Mouse (Mus musculus): Measurements from ENCODE around the gene Mucl3. TPM values are rescaled to one million over a fixed set of nuclear protein-coding genes. Genes with fewer than 3 reads are reported as not detected.

The Mucl3 gene
- polyA plus RNA-seq (2014; fragmentation: Nextera tagmentation; extraction: Ambion mirVana): 0.09 TPM in 1 of 2 replicates, not detected in the other

DNA sequence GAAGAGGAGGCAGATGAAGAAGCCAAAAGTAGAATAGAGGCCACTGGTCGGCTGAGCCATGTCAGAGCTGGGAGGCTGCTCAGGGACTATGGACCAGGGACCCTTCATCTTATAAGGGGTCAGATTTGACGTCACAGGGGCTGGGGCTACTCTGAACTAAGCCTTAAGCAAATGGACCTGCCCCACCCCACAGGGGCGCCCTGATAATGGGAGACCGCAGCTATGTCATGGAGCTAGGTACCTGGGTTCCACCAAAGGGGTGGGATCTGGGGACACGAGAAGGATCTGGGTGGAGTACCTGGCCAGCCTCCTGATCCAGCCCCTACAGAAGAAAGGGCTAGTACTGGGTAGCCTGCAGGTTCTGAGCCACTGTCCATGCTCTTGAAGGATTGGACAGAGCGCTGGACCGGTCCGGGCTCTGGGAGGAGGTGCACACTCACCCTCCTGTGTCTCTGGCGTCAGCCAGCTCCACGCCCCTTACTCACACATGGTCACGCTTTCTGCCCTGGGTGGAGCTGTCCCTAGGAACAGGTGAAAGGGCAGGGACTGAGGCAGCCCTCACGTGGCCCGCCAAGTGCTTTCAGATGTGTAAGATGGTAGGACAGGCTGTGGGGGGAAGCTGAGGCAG is at the start of gene Mucl3:
Gene Mucl3 (minus strand): TSS at position 87 of the 628 bp plus-strand sequence.
- H3K27me3 ChIP-seq (ENCODE audit: control insufficient read depth, insufficient read depth, low read length): no peaks in the 10 kb centered on the region
- H3K36me3 ChIP-seq (replicated peaks; ENCODE audit: control insufficient read depth, insufficient read depth): no peaks in the 10 kb centered on the region
- no peak within 1 kb of the TSS for H3K4me2 ChIP-seq (replicated peaks)
- ATAC-seq (ENCODE audit: low FRiP score) (no peak), DNase-seq (ENCODE audit: low spot score) (no peak)
- no peak within 1 kb of the TSS for H3K9ac ChIP-seq
- H3K4me1 ChIP-seq (replicated peaks; ENCODE audit: control insufficient read depth, insufficient read depth, low read length): no peaks in the 10 kb centered on the region
- H3K9me3 ChIP-seq (ENCODE audit: control insufficient read depth, low read length): no peaks in the 10 kb centered on the region
- no peak within 1 kb of the TSS for H3K27ac ChIP-seq
- 78% methylated on average over 13 of the region's 13 CpGs for WGBS
- no peak within 1 kb of the TSS for H3K4me3 ChIP-seq (replicated peaks; ENCODE audit: low read length)

DNA sequence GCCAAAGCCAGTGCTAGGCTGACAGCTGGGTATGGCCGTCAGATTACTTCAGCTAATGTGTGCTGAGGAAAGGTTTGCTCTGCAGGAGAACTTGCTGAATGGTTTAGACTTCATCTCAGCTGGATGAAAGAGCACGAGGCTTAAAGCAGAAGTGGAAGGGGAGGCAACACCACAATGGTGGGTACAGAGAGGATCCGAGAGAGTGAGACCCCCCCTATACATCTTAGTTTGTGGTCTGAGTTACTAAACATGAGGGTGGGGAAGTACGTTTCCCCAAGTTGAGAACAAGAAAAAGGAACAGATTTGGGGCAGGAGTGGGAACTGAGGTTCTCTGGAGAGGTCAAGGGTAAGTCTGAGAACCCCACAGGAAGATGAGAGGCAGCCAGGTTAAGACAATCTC is 48.9 kb upstream of the Mucl3 start:
- Histone ChIP-seq H3K9ac (no peak overlapping the region), H3K4me3 (replicated peaks; ENCODE audit: low read length) (no peak overlapping the region), H3K27ac (no peak overlapping the region), H3K4me2 (replicated peaks) (no peak overlapping the region), H3K4me1 (replicated peaks; ENCODE audit: control insufficient read depth, insufficient read depth, low read length) (peaks cover 10% of the 10 kb centered on the region), H3K9me3 (ENCODE audit: control insufficient read depth, low read length) (no peaks in the 10 kb centered on the region), H3K36me3 (replicated peaks; ENCODE audit: control insufficient read depth, insufficient read depth) (peaks cover 70% of the 10 kb centered on the region), H3K27me3 (ENCODE audit: control insufficient read depth, insufficient read depth, low read length) (no peaks in the 10 kb centered on the region)
- DNase-seq (ENCODE audit: low spot score) (no peak), ATAC-seq (ENCODE audit: low FRiP score) (no peak)
- 83% methylated on average over 4 of the region's 4 CpGs for WGBS

DNA sequence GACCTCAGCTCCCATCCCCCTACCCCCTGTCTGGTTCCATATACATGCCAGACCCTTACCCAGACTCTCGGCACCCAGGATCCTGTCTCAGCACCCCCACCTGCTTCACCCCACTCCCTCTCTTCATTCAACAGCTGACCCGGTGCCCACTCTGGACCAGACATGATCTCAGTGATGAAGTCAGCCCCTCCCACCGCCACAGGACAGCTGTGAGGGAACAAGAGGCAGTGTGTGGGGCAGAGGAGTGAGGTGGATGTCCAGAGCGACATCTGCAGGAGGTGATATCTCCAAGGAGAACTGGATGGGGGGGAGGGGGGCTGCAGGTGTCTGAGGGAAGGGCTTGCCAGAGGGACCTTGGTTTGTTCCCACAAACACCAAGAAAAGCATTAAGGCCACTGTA is 48.3 kb upstream of the Mucl3 start:
- ATAC-seq (ENCODE audit: low FRiP score): no peak
- H3K4me1 ChIP-seq (replicated peaks; ENCODE audit: control insufficient read depth, insufficient read depth, low read length): peaks cover 4% of the 10 kb centered on the region
- peaks cover 76% of the 10 kb centered on the region for H3K36me3 ChIP-seq (replicated peaks; ENCODE audit: control insufficient read depth, insufficient read depth)
- no peak overlapping the region for H3K27ac ChIP-seq
- DNase-seq (ENCODE audit: low spot score): no peak
- no peaks in the 10 kb centered on the region for H3K27me3 ChIP-seq (ENCODE audit: control insufficient read depth, insufficient read depth, low read length)
- no peak overlapping the region for H3K4me3 ChIP-seq (replicated peaks; ENCODE audit: low read length)
- WGBS: 75% methylated on average over 4 of the region's 4 CpGs
- H3K4me2 ChIP-seq (replicated peaks): no peak overlapping the region
- H3K9ac ChIP-seq: no peak overlapping the region
- no peaks in the 10 kb centered on the region for H3K9me3 ChIP-seq (ENCODE audit: control insufficient read depth, low read length)

DNA sequence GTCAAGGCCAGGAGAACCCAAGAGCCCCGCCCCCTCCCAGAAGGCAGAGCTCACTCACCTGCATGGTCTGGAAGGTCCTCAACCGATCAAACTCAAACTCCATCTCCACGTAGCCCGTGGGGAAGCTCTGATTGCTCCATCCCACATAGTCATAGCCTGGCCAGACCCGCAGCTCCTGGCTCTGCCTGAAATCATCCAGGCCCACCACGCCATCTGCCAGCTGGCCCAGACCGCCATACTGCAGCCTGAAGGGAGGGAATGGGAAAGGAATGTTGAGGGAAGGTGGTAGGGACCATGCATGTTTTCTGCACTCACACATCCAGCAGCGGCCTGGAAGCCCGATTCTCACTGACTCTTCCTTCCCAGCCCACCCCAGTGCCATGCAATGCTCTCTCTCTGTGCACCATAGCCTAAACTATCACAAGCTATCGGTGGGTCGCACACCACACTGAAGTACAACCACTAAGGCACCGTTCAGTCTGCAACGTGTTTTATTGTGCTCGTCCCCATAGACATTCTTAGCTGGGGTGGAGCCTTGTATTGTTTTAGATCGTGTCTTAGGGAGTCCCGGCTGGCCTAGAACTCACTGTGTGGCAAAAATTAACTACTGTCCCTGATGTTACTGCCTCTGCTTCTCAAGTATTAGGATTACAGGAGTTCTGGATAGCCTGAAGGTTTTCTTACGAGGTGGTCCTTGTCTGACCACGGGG is 46.6 kb upstream of the Mucl3 start:
- no peak overlapping the region for H3K4me3 ChIP-seq (replicated peaks; ENCODE audit: low read length)
- H3K27me3 ChIP-seq (ENCODE audit: control insufficient read depth, insufficient read depth, low read length): no peaks in the 10 kb centered on the region
- H3K4me1 ChIP-seq (replicated peaks; ENCODE audit: control insufficient read depth, insufficient read depth, low read length): no peaks in the 10 kb centered on the region
- no peak overlapping the region for H3K27ac ChIP-seq
- DNase-seq (ENCODE audit: low spot score): no peak
- peaks cover 92% of the 10 kb centered on the region for H3K36me3 ChIP-seq (replicated peaks; ENCODE audit: control insufficient read depth, insufficient read depth)
- ATAC-seq (ENCODE audit: low FRiP score): no peak
- H3K4me2 ChIP-seq (replicated peaks): no peak overlapping the region
- no peak overlapping the region for H3K9ac ChIP-seq
- 88% methylated on average over 18 of the region's 18 CpGs for WGBS
- no peaks in the 10 kb centered on the region for H3K9me3 ChIP-seq (ENCODE audit: control insufficient read depth, low read length)

DNA sequence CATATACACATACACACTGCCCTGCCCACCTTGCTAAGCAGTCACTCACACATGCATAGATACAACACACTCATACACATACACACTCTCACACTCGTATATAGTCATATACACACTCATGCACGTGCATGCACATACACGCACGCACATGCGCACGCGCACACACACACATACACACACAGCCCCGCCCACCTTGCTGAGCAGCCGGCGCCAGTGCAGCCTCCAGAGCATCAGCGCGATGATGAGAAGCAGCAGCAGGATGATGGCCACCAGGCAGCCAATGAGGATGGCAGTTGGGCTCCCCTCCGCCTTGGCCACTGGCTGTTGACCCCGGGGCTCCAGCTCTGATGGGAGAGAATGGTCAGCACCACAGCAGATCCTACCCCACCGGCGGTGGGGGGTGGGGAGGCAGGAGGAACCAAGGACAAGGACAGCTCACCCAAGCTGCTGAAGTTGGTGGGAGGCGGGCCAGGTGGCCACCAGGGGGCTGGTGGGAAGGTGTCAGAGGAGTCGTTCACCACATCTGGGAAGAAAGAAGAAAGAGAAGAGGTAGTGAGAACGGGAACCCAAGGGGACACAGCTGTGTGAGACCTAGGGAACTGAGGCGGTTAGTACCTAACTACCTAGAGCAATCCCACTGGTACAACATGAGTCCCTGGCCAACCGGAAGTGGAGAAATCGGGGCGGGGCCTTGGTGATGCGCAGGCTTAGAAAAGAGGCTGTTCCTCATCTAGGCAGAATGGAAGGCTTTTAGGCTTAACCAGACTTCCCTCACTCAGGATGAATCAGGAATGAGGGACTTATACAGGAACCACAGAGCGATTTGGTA is 45.1 kb upstream of the Mucl3 start:
- Histone ChIP-seq H3K27me3 (ENCODE audit: control insufficient read depth, insufficient read depth, low read length) (no peaks in the 10 kb centered on the region), H3K27ac (no peak overlapping the region), H3K36me3 (replicated peaks; ENCODE audit: control insufficient read depth, insufficient read depth) (peaks cover 100% of the 10 kb centered on the region), H3K9me3 (ENCODE audit: control insufficient read depth, low read length) (no peaks in the 10 kb centered on the region), H3K4me1 (replicated peaks; ENCODE audit: control insufficient read depth, insufficient read depth, low read length) (no peaks in the 10 kb centered on the region), H3K9ac (no peak overlapping the region), H3K4me2 (replicated peaks) (no peak overlapping the region), H3K4me3 (replicated peaks; ENCODE audit: low read length) (no peak overlapping the region)
- ATAC-seq (ENCODE audit: low FRiP score) (no peak), DNase-seq (ENCODE audit: low spot score) (no peak)
- 90% methylated on average over 25 of the region's 25 CpGs for WGBS

DNA sequence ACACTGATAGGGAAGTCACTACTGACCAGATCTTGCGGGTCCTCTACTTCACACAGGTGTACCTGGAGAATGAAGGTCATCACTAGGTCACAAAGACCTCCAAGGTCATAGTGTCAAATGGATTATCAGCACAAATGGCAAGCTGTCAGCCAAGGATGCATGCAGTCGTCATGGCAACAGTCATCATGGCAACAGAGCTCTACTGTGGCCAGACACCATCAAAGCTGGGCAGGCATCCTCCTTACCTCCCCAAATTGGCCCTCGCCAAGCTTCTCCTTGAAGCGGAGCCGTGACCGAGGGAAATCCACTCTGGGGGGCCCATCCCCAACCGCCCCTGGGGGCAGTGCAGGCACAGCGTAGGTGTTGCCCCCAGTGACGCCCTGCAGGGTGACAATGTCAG is 41.6 kb upstream of the Mucl3 start:
- Histone ChIP-seq H3K4me3 (replicated peaks; ENCODE audit: low read length) (no peak overlapping the region), H3K27ac (peak overlapping the region; percentile 16; the same call in 1 of the 2 replicates), H3K9me3 (ENCODE audit: control insufficient read depth, low read length) (no peaks in the 10 kb centered on the region), H3K4me1 (replicated peaks; ENCODE audit: control insufficient read depth, insufficient read depth, low read length) (no peaks in the 10 kb centered on the region), H3K4me2 (replicated peaks) (no peak overlapping the region), H3K9ac (0 out of 2 replicates have a peak overlapping the region, but pooled peaks have one; percentile 16), H3K27me3 (ENCODE audit: control insufficient read depth, insufficient read depth, low read length) (no peaks in the 10 kb centered on the region), H3K36me3 (replicated peaks; ENCODE audit: control insufficient read depth, insufficient read depth) (peaks cover 100% of the 10 kb centered on the region)
- ATAC-seq (ENCODE audit: low FRiP score) (peak; percentile 19; the same call in 1 of the 2 replicates), DNase-seq (ENCODE audit: low spot score) (no peak)
- WGBS: 56% methylated on average over 9 of the region's 9 CpGs

DNA sequence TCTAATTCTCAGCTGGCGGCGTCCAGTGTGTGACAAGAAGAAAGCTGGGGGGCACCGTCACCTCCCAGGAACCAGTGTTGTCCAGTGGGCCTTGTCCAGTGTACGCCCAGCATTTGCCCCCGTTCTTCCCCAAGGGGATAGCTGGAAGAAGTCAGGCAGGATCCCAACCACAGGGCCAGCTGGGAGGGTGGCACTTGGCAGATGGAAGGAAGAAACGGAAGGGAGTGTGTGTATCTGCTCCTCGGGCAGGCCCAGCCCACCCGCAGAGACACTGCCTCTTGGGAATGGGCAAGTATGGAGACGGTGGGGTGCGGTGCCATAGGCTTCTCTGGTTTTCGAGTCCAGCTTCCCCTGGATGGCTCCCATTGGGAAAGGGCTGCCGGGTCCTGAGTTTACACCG is 38.5 kb upstream of the Mucl3 start:
- H3K4me2 ChIP-seq (replicated peaks): no peak overlapping the region
- DNase-seq (ENCODE audit: low spot score) (no peak), ATAC-seq (ENCODE audit: low FRiP score) (no peak)
- H3K9ac ChIP-seq: no peak overlapping the region
- WGBS: 87% methylated on average over 13 of the region's 13 CpGs
- no peak overlapping the region for H3K27ac ChIP-seq
- no peak overlapping the region for H3K4me3 ChIP-seq (replicated peaks; ENCODE audit: low read length)
- no peaks in the 10 kb centered on the region for H3K27me3 ChIP-seq (ENCODE audit: control insufficient read depth, insufficient read depth, low read length)
- H3K4me1 ChIP-seq (replicated peaks; ENCODE audit: control insufficient read depth, insufficient read depth, low read length): no peaks in the 10 kb centered on the region
- H3K36me3 ChIP-seq (replicated peaks; ENCODE audit: control insufficient read depth, insufficient read depth): peaks cover 69% of the 10 kb centered on the region
- no peaks in the 10 kb centered on the region for H3K9me3 ChIP-seq (ENCODE audit: control insufficient read depth, low read length)

DNA sequence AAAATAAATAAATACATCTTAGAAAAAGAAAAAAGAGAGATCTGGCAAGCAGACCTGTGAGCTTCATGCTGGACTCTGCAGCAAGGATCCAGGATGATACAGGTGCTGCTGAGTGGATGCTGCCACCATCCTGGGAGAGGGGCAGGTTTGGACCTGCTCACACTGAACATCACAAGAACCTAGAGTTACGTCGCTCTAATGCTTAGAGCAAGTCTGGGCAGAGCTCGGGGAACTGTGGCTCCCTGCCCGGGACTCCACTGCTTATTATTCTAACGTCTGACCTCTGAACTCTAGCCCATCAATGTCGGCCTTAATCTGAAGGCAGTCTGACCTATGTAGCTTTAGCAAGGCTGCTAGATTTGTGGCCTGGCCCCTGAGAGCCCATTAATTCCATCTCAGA is 37.1 kb upstream of the Mucl3 start:
- 35% methylated on average over 6 of the region's 6 CpGs for WGBS
- H3K4me1 ChIP-seq (replicated peaks; ENCODE audit: control insufficient read depth, insufficient read depth, low read length): no peaks in the 10 kb centered on the region
- H3K9ac ChIP-seq: no peak overlapping the region
- H3K27ac ChIP-seq: no peak overlapping the region
- DNase-seq (ENCODE audit: low spot score) (no peak), ATAC-seq (ENCODE audit: low FRiP score) (no peak)
- H3K36me3 ChIP-seq (replicated peaks; ENCODE audit: control insufficient read depth, insufficient read depth): peaks cover 55% of the 10 kb centered on the region
- H3K27me3 ChIP-seq (ENCODE audit: control insufficient read depth, insufficient read depth, low read length): no peaks in the 10 kb centered on the region
- no peak overlapping the region for H3K4me3 ChIP-seq (replicated peaks; ENCODE audit: low read length)
- no peak overlapping the region for H3K4me2 ChIP-seq (replicated peaks)
- no peaks in the 10 kb centered on the region for H3K9me3 ChIP-seq (ENCODE audit: control insufficient read depth, low read length)

DNA sequence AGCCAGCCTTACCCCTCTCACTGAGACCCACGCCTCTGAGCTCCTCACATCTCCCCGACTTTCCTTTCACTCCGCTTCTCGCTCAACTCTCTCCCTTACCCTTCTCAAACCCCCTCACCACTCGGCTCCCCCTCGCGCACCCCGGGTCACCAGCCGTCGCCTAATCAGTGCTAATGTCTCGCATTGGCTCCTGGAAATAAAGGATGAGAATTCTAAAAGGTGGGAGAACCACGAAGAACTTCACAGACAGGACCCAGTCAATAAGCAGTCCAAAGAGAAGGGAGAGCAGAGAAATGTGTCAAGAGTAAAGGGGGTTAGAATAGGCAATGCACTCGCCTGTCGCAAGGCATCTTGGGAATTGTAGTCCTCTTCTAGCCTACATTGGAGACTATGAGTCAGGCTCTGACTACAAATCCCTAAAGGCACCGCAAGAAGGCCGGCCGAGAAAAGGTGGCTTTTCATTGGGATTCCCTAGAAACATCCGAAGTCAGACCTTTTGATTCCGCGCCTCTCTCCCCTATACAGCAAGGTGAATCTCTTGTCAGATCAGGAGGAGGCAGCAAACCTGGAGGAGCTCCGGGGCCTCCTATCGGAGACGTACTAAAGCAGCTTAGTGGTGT is 30.0 kb upstream of the Mucl3 start, which contains the start of gene Gtf2h4:
Gene Gtf2h4 (minus strand): TSS at position 324 of the 620 bp plus-strand sequence.
- WGBS: 2% methylated on average over 23 of the region's 23 CpGs

More for the DNA sequence above, 30.0 kb upstream of the Mucl3 start, which contains the start of gene Gtf2h4:
- Histone ChIP-seq H3K27ac (0 out of 2 replicates have a peak within 1 kb of the TSS, but pooled peaks have one; percentile 14), H3K4me3 (replicated peaks; ENCODE audit: low read length) (peak within 1 kb of the TSS; percentile 61), H3K4me2 (replicated peaks) (peak within 1 kb of the TSS; percentile 75), H3K27me3 (ENCODE audit: control insufficient read depth, insufficient read depth, low read length) (no peaks in the 10 kb centered on the region), H3K9me3 (ENCODE audit: control insufficient read depth, low read length) (no peaks in the 10 kb centered on the region), H3K36me3 (replicated peaks; ENCODE audit: control insufficient read depth, insufficient read depth) (0 out of 2 replicates have a peak, but pooled peaks cover 4% of the 10 kb centered on the region), H3K9ac (peak within 1 kb of the TSS; percentile 78), H3K4me1 (replicated peaks; ENCODE audit: control insufficient read depth, insufficient read depth, low read length) (peaks cover 7% of the 10 kb centered on the region; the same call in 1 of the 2 replicates)
- DNase-seq (ENCODE audit: low spot score): peak; percentile 96
- ATAC-seq (ENCODE audit: low FRiP score): peak; percentile 97
